Mouse (Mus musculus) liver, embryonic 16.5 days (tissue): ENCODE measurements around the gene Elmo2. TPM values are rescaled to one million over a fixed set of nuclear protein-coding genes. Genes with fewer than 3 reads are reported as not detected.

Experiments used
- ATAC-seq: fragments of 200-750 bp; cut with Nextera tagmentation; 2 replicates; pipeline ENCODE4 v1.8.0; 2017; ENCODE audit warnings: low read depth, mild to moderate bottlenecking, moderate number of reproducible peaks, moderate library complexity
- H3K27ac ChIP-seq: fragments of 300-500 bp; sonication (generic); 2 replicates; pipeline ENCODE4 v1.5.1; 2014; ENCODE audit warnings: mild to moderate bottlenecking, low read length
- H3K27me3 ChIP-seq: fragments of 300-500 bp; sonication (generic); 2 replicates; pipeline ENCODE4 v1.6.1; 2014; ENCODE audit warnings: low read depth, low read length, mixed read lengths; ENCODE audit not compliant: control insufficient read depth, insufficient read depth
- H3K36me3 ChIP-seq: fragments of 300-500 bp; sonication (generic); 2 replicates; pipeline ENCODE4 v1.6.1; 2014; ENCODE audit warnings: mild to moderate bottlenecking; ENCODE audit not compliant: control insufficient read depth, insufficient read depth
- H3K4me1 ChIP-seq: fragments of 300-500 bp; sonication (generic); 2 replicates; pipeline ENCODE4 v1.6.1; 2014; ENCODE audit warnings: low read depth, low read length, mixed read lengths; ENCODE audit not compliant: control insufficient read depth
- H3K4me2 ChIP-seq: fragments of 300-500 bp; sonication (generic); 2 replicates; pipeline ENCODE4 v1.6.1; 2014; ENCODE audit warnings: low read depth, low read length, mixed read lengths
- H3K4me3 ChIP-seq: fragments of 300-500 bp; sonication (generic); 2 replicates; pipeline ENCODE4 v1.5.1; 2014; ENCODE audit warnings: low read depth, mild to moderate bottlenecking, low read length
- H3K9ac ChIP-seq: fragments of 300-500 bp; sonication (generic); 2 replicates; pipeline ENCODE4 v1.6.1; 2014; ENCODE audit warnings: low read depth, low read length
- H3K9me3 ChIP-seq: fragments of 300-500 bp; sonication (generic); replicated peaks from 2 replicates; pipeline ENCODE4 v1.6.1; 2016; ENCODE audit warnings: low read length; ENCODE audit not compliant: control insufficient read depth
- WGBS: fragments of 180-500 bp; shearing (Covaris S2); extraction: QIAGEN DNeasy Blood & Tissue Kit; methylation state at CpG from one replicate; pipeline ENCODE4 v1.1.7; 2014; ENCODE audit not compliant: insufficient replicate concordance; 5-methylcytosine and 5-hydroxymethylcytosine counted together
- polyA plus RNA-seq: library from polyadenylated mRNA; unstranded; fragments of >200 nt; fragmentation: Nextera tagmentation; extraction: Ambion mirVana; gene quantifications from 2 replicates; pipeline ENCODE4 v1.2.1, GENCODE M21; 2015

The Elmo2 gene
- polyA plus RNA-seq, 1 experiment from 2014 or later = 16.3 TPM

DNA sequence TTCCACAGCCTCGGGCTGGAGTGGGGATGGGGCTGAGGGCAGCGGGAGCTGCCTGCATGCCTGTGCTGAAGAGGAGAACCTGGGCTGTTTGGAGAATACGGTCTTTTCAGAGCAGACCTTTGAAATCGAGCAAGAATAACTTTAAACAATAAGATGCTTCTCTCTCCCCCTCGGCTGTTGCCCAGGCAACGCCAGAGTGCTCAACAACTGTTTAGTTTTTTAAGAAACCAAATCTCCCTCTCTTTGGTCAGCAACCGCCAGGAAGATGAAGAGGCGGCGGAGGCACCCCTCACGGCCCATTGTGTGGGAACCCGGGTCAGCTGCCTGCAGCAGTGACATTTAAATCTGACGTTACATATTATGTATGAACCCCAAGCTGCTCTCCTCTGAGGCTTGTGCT lies 59.5 kb downstream of the Elmo2 start:
- no peak overlapping the region for H3K27ac ChIP-seq
- H3K27me3 ChIP-seq = peaks cover 3% of the 10 kb centered on the region
- H3K9me3 ChIP-seq = no peaks in the 10 kb centered on the region
- no peak overlapping the region for H3K4me3 ChIP-seq
- H3K4me1 ChIP-seq = no peaks in the 10 kb centered on the region
- ATAC-seq = no peak
- 21% methylated on average over 12 of the region's 12 CpGs for WGBS
- H3K4me2 ChIP-seq = no peak overlapping the region
- H3K36me3 ChIP-seq = no peaks in the 10 kb centered on the region
- H3K9ac ChIP-seq = no peak overlapping the region

DNA sequence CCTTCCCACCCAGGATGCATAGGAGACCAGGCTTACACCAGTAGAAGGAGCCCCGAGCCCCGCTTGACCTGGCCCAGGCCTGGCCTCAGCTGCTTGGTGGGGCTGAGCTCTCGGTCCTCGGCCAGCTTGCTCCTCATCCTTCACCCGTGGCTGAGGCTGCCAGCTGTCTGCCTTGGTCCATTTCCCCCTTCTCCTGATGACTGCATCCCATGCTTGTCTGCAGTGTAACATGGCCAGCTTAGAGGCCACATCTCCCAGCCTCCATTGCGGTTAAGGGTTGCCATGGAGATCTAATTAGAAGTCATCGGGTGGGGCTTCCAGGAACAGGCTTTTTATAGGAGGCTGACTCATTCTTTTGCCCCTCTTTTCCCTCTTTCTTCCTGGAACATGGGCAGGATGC lies 62.4 kb downstream of the Elmo2 start:
- Histone ChIP-seq H3K36me3 (no peaks in the 10 kb centered on the region), H3K9ac (no peak overlapping the region), H3K27me3 (peaks cover 3% of the 10 kb centered on the region), H3K4me3 (no peak overlapping the region), H3K4me1 (no peaks in the 10 kb centered on the region), H3K4me2 (no peak overlapping the region), H3K27ac (no peak overlapping the region), H3K9me3 (no peaks in the 10 kb centered on the region)
- no peak for ATAC-seq
- WGBS = 46% methylated on average over 7 of the region's 7 CpGs

DNA sequence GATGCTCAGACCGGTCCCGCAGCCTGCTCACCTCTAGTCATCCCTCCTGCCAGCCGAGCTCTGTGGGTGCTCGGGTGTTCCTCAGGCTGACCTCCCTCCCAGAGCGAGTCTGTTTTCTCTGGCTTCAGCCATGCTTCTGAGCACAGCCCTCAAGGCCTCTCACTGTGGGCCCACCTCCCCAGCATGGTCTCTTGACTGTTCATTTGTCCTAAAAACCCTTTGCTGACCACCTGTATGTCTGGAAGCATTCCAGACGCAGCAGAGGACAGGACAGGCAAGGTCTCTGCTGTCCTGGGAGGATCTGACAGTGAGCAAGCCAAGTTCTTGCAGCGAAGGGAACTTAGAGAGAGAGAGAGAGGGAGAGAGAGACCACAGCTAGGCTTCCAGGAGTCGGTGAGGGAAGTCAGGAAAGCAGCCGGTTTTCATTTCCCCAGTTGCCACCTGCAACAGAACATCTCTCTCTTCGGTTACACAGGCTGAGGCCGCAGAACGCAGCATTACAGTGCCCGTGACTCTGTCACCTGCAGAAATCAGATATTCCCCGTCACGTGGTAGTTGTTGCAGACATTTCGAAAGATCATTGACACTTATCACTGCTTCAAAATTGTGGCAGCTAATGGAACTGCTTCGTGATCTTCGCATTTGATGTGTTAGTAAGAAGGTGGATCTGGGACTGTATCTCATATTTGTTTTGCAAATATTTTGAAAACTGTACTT lies 63.8 kb downstream of the Elmo2 start:
- no peaks in the 10 kb centered on the region for H3K9me3 ChIP-seq
- ATAC-seq = no peak
- 47% methylated on average over 18 of the region's 18 CpGs for WGBS

DNA sequence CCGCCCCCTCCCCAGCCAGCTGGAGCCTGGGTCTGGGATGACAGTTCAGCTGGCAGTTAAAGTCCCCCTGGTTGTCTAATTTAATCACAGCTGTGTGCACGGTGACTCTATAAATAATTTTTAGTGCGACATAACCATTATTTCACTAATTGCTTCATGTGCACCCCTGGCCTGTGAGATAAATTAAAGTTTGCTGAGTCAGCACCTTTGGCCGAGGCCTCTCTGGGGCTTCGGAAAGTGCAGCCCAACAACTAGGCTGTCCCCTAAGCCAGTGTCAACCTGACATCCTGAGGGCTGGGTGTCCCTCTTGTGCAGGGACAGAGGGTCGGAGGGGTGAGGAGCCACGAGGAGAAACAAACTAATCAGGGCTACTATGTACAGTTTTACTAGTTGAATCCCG lies 66.4 kb downstream of the Elmo2 start:
- no peaks in the 10 kb centered on the region for H3K4me1 ChIP-seq
- ATAC-seq = no peak
- 60% methylated on average over 8 of the region's 8 CpGs for WGBS
- H3K4me2 ChIP-seq = no peak overlapping the region
- H3K9me3 ChIP-seq = no peaks in the 10 kb centered on the region
- no peaks in the 10 kb centered on the region for H3K36me3 ChIP-seq
- no peak overlapping the region for H3K4me3 ChIP-seq
- H3K27me3 ChIP-seq = peaks cover under 1% of the 10 kb centered on the region; the same call in 1 of the 2 replicates
- H3K9ac ChIP-seq = no peak overlapping the region
- no peak overlapping the region for H3K27ac ChIP-seq

More for the DNA sequence above, 63.8 kb downstream of the Elmo2 start:
- H3K4me1 ChIP-seq = no peaks in the 10 kb centered on the region
- peaks cover 3% of the 10 kb centered on the region for H3K27me3 ChIP-seq
- H3K9ac ChIP-seq = no peak overlapping the region
- H3K27ac ChIP-seq = no peak overlapping the region
- H3K4me2 ChIP-seq = no peak overlapping the region
- no peaks in the 10 kb centered on the region for H3K36me3 ChIP-seq
- H3K4me3 ChIP-seq = no peak overlapping the region

DNA sequence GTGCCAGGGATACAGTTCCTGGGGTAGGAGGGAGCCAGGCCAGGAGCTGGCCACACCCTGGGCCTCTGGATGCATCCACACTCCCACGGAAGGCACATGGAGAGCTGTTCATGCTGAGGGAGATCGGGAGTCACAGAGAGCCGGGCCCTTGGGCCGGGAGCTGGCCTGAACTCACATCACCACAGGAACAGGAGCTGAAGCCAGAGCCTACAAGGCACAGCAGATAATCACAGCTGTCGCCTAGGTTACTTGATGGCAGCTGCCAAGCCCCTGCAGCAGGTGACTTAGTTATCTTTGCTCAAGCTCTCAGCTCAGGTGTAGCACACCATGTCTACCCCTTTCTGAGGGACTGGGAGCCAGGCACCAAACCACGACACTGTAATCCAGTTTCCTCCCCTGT lies 68.0 kb downstream of the Elmo2 start:
- H3K9me3 ChIP-seq = no peaks in the 10 kb centered on the region
- no peak for ATAC-seq
- H3K9ac ChIP-seq = no peak overlapping the region
- H3K4me3 ChIP-seq = no peak overlapping the region
- H3K36me3 ChIP-seq = no peaks in the 10 kb centered on the region
- peaks cover 11% of the 10 kb centered on the region; the same call in 1 of the 2 replicates for H3K27me3 ChIP-seq
- no peak overlapping the region for H3K4me2 ChIP-seq
- H3K4me1 ChIP-seq = no peaks in the 10 kb centered on the region
- H3K27ac ChIP-seq = no peak overlapping the region
- 52% methylated on average over 6 of the region's 6 CpGs for WGBS

DNA sequence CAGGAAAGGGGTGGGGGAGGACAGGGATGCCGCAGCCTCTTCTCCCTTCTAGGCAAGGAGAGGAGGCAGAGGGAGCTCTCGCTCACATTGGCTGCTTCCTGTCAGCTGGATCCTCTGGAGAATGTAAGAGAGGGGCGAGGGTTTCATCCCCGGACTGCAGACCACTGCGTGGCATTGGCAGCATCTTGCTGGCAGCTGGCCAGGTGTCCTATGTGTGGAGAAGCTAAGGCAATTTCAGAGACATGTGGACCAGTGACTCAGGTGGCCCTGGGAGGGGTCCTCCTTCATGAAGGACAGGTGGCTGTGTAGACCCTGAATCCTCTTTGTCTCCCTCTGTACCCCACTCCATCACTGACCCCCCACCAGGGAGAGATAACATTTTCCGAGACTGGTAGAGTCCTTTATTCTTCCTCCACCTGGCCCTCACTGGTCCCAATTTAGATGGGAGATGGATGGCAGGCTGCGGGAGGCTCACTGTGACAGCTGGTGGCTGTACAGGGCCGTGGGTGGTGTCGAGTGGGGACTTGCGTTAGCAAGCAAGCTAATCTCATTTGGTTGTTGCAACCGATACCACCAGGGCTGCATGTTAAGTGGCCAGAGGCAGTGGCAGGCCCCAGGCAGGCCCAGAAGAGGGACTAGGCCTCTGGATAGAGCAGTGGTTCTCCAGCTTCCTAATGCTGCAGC lies 69.0 kb downstream of the Elmo2 start:
- no peak overlapping the region for H3K9ac ChIP-seq
- 47% methylated on average over 11 of the region's 11 CpGs for WGBS
- no peak for ATAC-seq
- H3K27me3 ChIP-seq = peaks cover 11% of the 10 kb centered on the region; the same call in 1 of the 2 replicates
- no peak overlapping the region for H3K4me2 ChIP-seq
- no peaks in the 10 kb centered on the region for H3K9me3 ChIP-seq
- no peaks in the 10 kb centered on the region for H3K36me3 ChIP-seq
- no peak overlapping the region for H3K4me3 ChIP-seq
- H3K4me1 ChIP-seq = no peaks in the 10 kb centered on the region
- no peak overlapping the region for H3K27ac ChIP-seq

DNA sequence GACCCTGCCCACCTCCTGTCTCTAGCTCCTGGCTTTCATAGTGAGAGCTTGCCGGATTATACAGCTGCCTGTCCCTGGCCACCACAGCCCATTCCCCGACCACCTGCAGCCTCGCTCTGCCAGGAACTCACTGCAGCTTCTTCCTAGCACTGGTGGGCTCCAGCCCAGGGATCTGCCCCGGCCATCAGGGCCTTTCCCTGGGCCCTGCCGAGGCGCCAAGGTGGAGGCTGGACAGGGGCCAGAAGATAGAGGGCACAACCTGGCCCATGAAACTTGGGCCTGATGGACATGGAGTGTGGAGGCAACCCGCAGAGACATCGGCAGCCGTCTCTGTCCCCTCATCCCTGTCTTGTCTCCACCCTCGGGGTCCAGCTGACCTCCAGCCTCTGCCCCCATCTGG lies 70.1 kb downstream of the Elmo2 start:
- ATAC-seq = no peak
- Histone ChIP-seq H3K36me3 (no peaks in the 10 kb centered on the region), H3K4me2 (no peak overlapping the region), H3K4me3 (no peak overlapping the region), H3K27me3 (peaks cover 11% of the 10 kb centered on the region; the same call in 1 of the 2 replicates), H3K9ac (no peak overlapping the region), H3K4me1 (no peaks in the 10 kb centered on the region), H3K9me3 (no peaks in the 10 kb centered on the region), H3K27ac (no peak overlapping the region)
- WGBS = 47% methylated on average over 10 of the region's 10 CpGs

DNA sequence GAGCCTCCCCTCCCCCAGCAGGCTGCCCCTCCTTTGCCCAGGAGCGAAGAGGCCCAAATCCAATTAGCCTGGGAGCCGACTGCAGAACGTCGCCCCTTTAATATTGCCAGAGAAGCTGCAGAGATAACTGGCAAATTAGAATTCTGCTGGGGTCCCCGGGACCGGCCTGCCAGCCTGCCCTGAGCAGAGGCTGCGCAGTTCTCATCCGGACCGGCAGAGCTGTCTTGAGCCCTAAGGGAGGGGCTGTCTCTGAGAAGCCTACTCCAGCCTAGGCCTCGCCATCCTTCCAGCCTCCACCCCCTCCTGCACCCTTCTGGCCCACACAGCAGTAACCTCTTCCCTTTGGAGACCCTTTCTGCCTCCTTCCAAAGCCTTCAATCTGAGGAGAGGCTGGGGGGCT lies 72.4 kb downstream of the Elmo2 start:
- 18% methylated on average over 10 of the region's 10 CpGs for WGBS
- no peak for ATAC-seq
- Histone ChIP-seq H3K9me3 (no peaks in the 10 kb centered on the region), H3K36me3 (no peaks in the 10 kb centered on the region), H3K27ac (no peak overlapping the region), H3K4me1 (no peaks in the 10 kb centered on the region), H3K4me3 (no peak overlapping the region), H3K4me2 (no peak overlapping the region), H3K27me3 (peaks cover 11% of the 10 kb centered on the region; the same call in 1 of the 2 replicates), H3K9ac (no peak overlapping the region)

DNA sequence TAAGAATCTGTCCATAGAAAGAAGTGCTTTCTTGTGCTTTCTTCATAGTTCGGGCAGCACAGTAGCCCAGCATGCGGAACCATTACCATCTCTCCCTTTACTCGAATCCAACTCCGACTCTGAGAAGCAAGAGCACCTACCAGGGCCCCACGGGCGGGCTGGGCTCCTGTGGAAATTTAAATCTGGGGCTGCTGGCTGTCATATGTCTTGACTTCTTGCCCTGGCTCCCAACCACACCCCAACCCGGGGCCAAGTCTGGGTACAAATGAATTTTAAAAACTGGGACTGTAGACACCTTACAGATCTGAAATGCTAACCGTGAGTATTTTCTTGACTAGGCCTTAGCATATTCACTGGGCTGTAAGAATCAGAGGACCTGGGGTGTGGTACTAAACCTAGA lies 73.0 kb downstream of the Elmo2 start:
- WGBS = 50% methylated on average over 8 of the region's 8 CpGs
- no peak for ATAC-seq
- Histone ChIP-seq H3K27ac (no peak overlapping the region), H3K36me3 (no peaks in the 10 kb centered on the region), H3K4me1 (no peaks in the 10 kb centered on the region), H3K4me3 (no peak overlapping the region), H3K4me2 (no peak overlapping the region), H3K9me3 (no peaks in the 10 kb centered on the region), H3K9ac (no peak overlapping the region), H3K27me3 (peaks cover 11% of the 10 kb centered on the region; the same call in 1 of the 2 replicates)
